Mouse (Mus musculus): ENCODE data around the gene Nanp. TPM values are rescaled to one million over a fixed set of nuclear protein-coding genes. Genes with fewer than 3 reads are reported as not detected.

Nanp gene
- 2.8 and 2.9 TPM in 2 replicates for polyA plus RNA-seq (2012; rRNA removed)

DNA sequence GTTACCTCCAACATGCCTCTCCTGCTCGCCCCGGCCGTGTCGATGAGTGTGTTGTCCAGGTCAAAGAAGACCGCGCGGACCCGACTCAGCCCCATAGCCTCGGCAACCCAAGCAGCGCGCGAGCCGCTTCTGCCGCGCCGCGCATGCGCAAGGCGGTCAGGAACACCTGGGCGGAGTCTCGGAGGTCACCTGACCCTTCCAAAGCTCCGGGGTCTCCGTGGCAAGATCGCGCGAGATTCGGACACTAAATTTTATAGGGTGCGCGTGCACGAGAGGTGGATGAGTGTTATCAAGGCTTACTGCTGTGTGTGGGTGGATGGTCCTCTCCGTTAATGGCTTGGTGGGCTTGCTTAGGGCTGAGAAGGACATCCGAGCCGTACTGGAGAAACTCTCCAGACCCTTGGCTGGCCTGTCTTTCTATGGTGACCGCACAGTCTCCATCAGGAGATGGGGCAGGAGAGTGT, at the start of gene Nanp, which contains the start of gene Ninl:
TSS of gene Nanp (minus strand) at position 167 of the 464 bp plus-strand sequence.
TSS of gene Ninl (minus strand) at position 151 of the 464 bp plus-strand sequence.

Other genes starting within 250 kb of the Nanp start
- gene Abhd12, start 134.7 kb downstream of the Nanp start, polyA plus RNA-seq (2012; rRNA removed): 31.7 and 34.3 TPM in 2 replicates
- 1.0 and 1.5 TPM in 2 replicates for gene Gins1, start 134.0 kb downstream of the Nanp start, polyA plus RNA-seq (2012; rRNA removed)
- 1.0 and 1.2 TPM in 2 replicates for gene Ninl, start within 50 bp of the Nanp start, polyA plus RNA-seq (2012; rRNA removed)
- gene Gm14151, start 53.0 kb upstream of the Nanp start, polyA plus RNA-seq (2012; rRNA removed): not detected in 2 replicates
- not detected in 2 replicates for gene Gm14147, start 58.8 kb upstream of the Nanp start, polyA plus RNA-seq (2012; rRNA removed)